Mouse (Mus musculus) small intestine, adult 2 months (tissue): ENCODE measurements around the gene Gmeb2. TPM values are rescaled to one million over a fixed set of nuclear protein-coding genes. Genes with fewer than 3 reads are reported as not detected.

Source experiments
- H3K27ac ChIP-seq: fragments of 200-500 bp; 2 replicates; pipeline ENCODE4 v1.5.1; 2012; ENCODE audit warnings: low read depth, low read length, control low read depth, inconsistent platforms; ENCODE audit not compliant: insufficient read depth
- H3K27me3 ChIP-seq: fragments of 200-500 bp; 2 replicates; pipeline ENCODE4 v1.6.1; 2012; ENCODE audit warnings: mild to moderate bottlenecking, moderate library complexity, low read length, inconsistent platforms; ENCODE audit not compliant: control insufficient read depth, insufficient read depth
- H3K36me3 ChIP-seq: fragments of 200-500 bp; 2 replicates; pipeline ENCODE4 v1.6.1; 2012; ENCODE audit warnings: mild to moderate bottlenecking, low read length, control low read depth, inconsistent platforms; ENCODE audit not compliant: control insufficient read depth, insufficient read depth
- H3K4me1 ChIP-seq: fragments of 200-500 bp; 2 replicates; pipeline ENCODE4 v1.6.1; 2012; ENCODE audit warnings: low read length, inconsistent platforms, mixed read lengths; ENCODE audit not compliant: control insufficient read depth, insufficient read depth, insufficient read length
- H3K4me3 ChIP-seq: fragments of 200-500 bp; 2 replicates; pipeline ENCODE4 v1.5.1; 2012; ENCODE audit warnings: low read depth, mild to moderate bottlenecking, control low read depth, inconsistent platforms, low read length, moderate library complexity
- CTCF ChIP-seq: fragments of 200-500 bp; IDR thresholded peaks from 2 replicates; pipeline ENCODE4 v1.5.1; 2012; ENCODE audit warnings: low read depth, mild to moderate bottlenecking, control low read depth, inconsistent platforms, low read length, moderate library complexity, mixed read lengths; ENCODE audit not compliant: insufficient replicate concordance, insufficient read length; ENCODE audit errors: extremely low read depth
- POLR2A ChIP-seq: fragments of 200-500 bp; IDR thresholded peaks from 2 replicates; pipeline ENCODE4 v1.6.1; 2012; ENCODE audit warnings: low read depth, mild to moderate bottlenecking, control low read depth, inconsistent platforms, low read length, moderate library complexity
- WGBS: fragments of 180-500 bp; shearing (Covaris S2); methylation state at CpG from one replicate; pipeline ENCODE4 v1.1.7; 2018; 5-methylcytosine and 5-hydroxymethylcytosine counted together
- polyA plus RNA-seq: library from polyadenylated mRNA; depleted of rRNA; stranded (reverse); fragments of >200 nt; gene quantifications from 2 replicates; pipeline ENCODE4 v1.2.3, GENCODE M21; 2012

The Gmeb2 gene
- polyA plus RNA-seq, 1 experiment: 29.1 TPM

DNA sequence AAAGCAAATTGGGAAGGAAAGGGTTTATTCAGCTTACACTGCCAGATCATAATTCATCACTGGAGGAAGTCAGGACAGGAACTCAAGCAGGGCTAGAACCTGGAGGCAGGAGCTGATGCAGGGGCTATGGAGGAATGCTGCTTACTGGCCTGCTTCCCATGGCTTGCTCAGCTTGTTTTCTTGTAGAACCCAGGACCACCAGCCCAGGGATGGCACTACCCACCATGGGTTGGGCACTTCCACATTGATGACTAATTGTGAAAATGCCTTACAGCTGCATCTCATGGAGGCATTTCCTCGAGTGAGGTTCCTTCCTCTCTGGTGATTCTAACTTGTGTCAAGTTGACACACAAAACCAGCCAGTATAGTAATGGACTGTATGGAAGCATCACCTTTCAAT is 3.1 kb upstream of the Gmeb2 start:
- no peaks in the 10 kb centered on the region for H3K36me3 ChIP-seq
- no peaks in the 10 kb centered on the region for H3K27me3 ChIP-seq
- H3K4me1 ChIP-seq: peaks cover 7% of the 10 kb centered on the region; the same call in 1 of the 2 replicates
- H3K4me3 ChIP-seq: no peak overlapping the region
- 55% methylated on average over 1 of the region's 1 CpGs for WGBS
- H3K27ac ChIP-seq: no peak overlapping the region
- no peak for TF ChIP-seq CTCF
- TF ChIP-seq POLR2A: no peak

DNA sequence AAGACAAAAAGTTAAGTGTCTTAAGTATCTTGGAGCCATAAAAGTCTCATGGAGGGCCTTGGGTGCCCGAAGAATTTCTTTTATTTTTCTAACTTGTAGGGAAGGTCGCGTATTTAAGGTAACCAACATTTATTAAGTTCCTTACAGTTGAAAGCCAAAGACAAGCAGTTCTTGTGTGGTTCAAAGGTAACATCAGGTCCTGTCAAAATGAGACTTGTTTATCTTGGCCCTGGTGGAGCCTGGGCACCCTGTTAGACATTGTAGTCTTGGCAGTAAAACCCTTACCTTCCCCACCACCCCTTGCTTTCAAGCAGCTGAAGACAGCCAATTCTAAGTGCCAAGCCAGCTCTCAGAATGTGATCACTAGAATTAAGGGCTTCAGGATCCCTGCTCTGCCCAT is 856 bp upstream of the Gmeb2 start:
- 38% methylated on average over 3 of the region's 3 CpGs for WGBS
- Histone ChIP-seq H3K27me3 (no peaks in the 10 kb centered on the region), H3K27ac (peak overlapping the region; percentile 1; the same call in 1 of the 2 replicates), H3K36me3 (peaks cover 5% of the 10 kb centered on the region), H3K4me3 (peak overlapping the region; percentile 74; the same call in 1 of the 2 replicates), H3K4me1 (peaks cover 7% of the 10 kb centered on the region; the same call in 1 of the 2 replicates)
- no peak for TF ChIP-seq CTCF
- no peak for TF ChIP-seq POLR2A

DNA sequence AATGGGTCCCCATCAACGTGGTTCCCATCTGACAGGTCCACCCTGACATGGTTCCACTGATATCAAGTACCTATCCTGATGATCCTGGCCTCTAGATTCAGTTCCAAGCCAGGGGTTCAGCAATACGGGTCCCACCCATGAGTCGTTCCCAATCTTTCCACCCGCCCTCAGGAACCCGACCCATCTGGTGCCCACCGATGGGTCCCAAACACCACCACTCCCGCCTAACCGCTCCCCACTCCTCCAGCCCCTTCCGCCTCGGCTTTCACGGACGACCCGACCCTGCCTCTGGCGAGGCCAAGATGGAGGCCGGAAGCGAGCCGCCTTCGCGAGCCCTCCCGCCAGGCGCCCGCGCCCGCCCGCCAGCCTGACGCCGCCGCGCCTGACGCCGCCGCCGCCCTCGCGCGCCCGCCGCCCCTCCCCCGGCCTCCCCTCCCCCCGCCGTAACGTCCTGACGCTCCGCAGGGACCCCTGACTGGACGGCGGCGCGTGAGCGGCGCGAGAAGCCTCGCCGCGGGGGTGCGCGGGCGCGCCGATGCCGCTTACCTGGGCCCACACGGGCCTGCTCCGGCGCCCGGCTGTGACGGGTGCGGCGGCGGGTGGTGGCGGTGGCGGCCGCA is 387 bp downstream of the Gmeb2 start:
- TF ChIP-seq CTCF (no peak), POLR2A (peak; percentile 65)
- H3K36me3 ChIP-seq: peaks cover 7% of the 10 kb centered on the region
- peak overlapping the region; percentile 93 for H3K4me3 ChIP-seq
- H3K27ac ChIP-seq: peak overlapping the region; percentile 91
- 4% methylated on average over 50 of the region's 71 CpGs for WGBS
- H3K4me1 ChIP-seq: peaks cover 7% of the 10 kb centered on the region; the same call in 1 of the 2 replicates
- no peaks in the 10 kb centered on the region for H3K27me3 ChIP-seq

DNA sequence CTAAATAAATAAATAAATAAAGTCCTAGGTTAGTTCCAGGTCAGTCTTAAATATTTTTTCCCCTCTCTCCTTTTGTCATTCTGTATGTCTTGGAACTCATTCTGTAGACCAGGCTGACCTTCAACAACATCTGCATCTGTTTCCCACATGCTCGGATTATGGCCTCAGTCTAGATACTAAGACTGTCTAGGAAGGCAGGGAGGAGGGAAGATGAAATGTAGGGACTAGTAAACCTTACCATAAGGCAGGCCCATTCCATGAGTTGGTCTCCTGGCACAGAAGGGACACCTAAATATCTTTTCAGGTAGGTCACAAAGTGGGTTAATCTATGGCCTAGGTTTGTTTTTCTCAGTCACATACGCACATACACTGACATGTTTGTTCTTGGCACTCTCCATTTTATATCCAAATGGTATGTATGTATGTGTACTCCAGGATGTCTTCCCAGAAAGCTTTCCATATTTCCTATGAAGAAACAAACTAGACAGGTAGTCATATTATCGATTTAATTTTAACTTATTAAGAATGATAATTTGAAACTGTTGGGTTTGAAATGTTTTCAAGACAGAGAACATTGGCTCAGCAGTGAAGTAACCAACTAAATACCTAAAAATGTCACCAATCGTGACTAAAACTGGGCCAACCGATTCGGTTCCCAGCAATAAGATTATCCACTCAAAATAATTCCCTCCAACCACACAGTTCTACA is 1.1 kb downstream of the Gmeb2 start:
- Histone ChIP-seq H3K4me3 (peak overlapping the region; percentile 93), H3K36me3 (peaks cover 7% of the 10 kb centered on the region), H3K4me1 (peaks cover 7% of the 10 kb centered on the region; the same call in 1 of the 2 replicates), H3K27me3 (no peaks in the 10 kb centered on the region), H3K27ac (peak overlapping the region; percentile 91)
- TF ChIP-seq CTCF (no peak), POLR2A (no peak)
- 31% methylated on average over 6 of the region's 6 CpGs for WGBS

DNA sequence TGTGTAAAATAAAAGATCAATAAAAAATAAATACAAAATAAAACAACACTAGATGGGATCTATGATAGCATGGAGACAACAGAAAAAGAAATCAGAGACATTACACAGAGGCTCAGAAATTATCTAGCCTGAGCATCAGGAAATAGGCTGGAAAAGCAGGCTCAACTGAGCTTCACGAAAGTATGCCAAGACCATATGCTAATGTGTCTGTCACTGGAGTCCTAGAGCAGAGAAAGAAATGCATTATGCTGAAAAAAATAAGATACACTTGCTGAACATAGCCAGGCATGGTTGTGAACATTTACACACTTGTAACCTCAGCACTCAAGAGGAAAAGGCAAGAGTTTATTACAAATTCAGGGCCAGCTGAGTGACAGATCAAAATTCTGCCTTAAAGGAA is 7.9 kb downstream of the Gmeb2 start:
- no peak overlapping the region for H3K4me3 ChIP-seq
- no peaks in the 10 kb centered on the region; the same call in 1 of the 2 replicates for H3K4me1 ChIP-seq
- 72% methylated on average over 1 of the region's 1 CpGs for WGBS
- no peaks in the 10 kb centered on the region for H3K27me3 ChIP-seq
- peaks cover 19% of the 10 kb centered on the region for H3K36me3 ChIP-seq
- no peak overlapping the region for H3K27ac ChIP-seq
- TF ChIP-seq POLR2A (no peak), CTCF (no peak)

DNA sequence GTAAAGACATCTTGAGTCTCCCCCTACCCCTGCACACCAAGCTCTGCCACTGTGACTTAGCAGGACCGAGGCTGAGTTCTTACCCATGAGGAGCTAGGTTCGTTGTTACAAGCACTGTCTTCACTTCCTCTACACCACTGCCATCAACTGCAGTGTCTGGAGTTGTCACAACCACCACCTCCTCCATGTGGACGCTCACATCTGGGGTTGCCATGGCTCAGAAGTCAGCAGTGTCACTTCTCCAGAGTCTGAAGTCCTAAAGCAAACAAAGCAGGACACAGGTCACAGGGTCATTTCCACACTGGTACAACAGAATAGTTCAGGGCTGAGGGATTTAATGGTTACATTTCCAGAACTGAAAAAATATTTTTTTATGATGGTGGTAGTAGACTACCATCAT is 10.0 kb downstream of the Gmeb2 start:
- WGBS: 70% methylated on average over 3 of the region's 3 CpGs
- H3K36me3 ChIP-seq: peaks cover 24% of the 10 kb centered on the region
- TF ChIP-seq CTCF: no peak
- H3K4me3 ChIP-seq: no peak overlapping the region
- H3K27me3 ChIP-seq: no peaks in the 10 kb centered on the region
- H3K27ac ChIP-seq: no peak overlapping the region
- H3K4me1 ChIP-seq: no peaks in the 10 kb centered on the region; the same call in 1 of the 2 replicates

DNA sequence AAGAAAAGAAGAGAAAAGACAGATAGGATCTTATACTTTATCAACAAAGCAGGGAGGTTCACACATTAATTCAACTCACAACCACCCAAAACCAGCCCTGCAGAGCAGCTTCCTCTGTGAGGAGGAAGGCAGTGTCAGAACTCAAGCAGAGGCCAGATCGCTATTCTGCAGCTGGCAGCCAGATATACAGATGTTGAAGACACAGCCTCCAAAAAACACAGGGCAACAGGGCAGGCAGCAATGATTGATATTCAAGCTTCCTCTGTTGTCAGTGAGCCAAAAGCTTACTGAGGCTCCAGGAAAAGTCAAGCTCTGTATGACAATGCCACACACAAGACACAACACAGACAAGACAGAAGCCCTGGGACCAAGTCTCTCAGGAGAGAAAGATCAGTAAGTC is 11.1 kb downstream of the Gmeb2 start:
- Histone ChIP-seq H3K27ac (no peak overlapping the region), H3K4me3 (no peak overlapping the region), H3K27me3 (no peaks in the 10 kb centered on the region), H3K4me1 (no peaks in the 10 kb centered on the region; the same call in 1 of the 2 replicates), H3K36me3 (peaks cover 27% of the 10 kb centered on the region)
- 73% methylated on average over 1 of the region's 1 CpGs for WGBS
- TF ChIP-seq CTCF (no peak), POLR2A (no peak)

DNA sequence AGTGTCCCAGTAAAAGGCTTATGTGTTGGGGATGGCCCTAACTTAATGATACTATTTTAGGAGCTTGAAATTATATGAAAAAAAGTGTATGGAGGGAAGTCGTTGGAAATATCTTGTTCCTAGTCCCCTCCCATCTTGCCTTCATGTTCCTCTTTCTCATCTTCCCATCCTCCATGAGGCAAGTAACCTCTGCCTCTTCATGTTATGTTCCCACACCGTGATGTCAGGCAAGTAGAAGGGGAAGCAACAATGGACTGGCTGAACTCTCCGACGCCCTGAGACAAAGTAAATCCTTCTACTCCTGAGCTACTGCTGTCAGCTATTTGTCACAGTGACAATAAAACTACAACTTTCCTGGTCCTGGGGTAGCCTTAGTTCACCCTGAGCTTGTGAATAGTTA is 13.2 kb downstream of the Gmeb2 start:
- peaks cover 33% of the 10 kb centered on the region for H3K36me3 ChIP-seq
- H3K27me3 ChIP-seq: no peaks in the 10 kb centered on the region
- no peak overlapping the region for H3K27ac ChIP-seq
- no peaks in the 10 kb centered on the region; the same call in 1 of the 2 replicates for H3K4me1 ChIP-seq
- no peak overlapping the region for H3K4me3 ChIP-seq
- WGBS: 79% methylated on average over 4 of the region's 4 CpGs
- no peak for TF ChIP-seq CTCF
- no peak for TF ChIP-seq POLR2A
